Mouse (Mus musculus) midbrain, embryonic 10.5 days (tissue): ENCODE results near the gene Olfr535. TPM values are rescaled to one million over a fixed set of nuclear protein-coding genes. Genes with fewer than 3 reads are reported as not detected.
"Not testable (repeated sequence)": the region's sequence is repeated elsewhere in the genome, so short reads cannot be mapped to it uniquely, and the experiment has no call there.

Experiments used
- DNase-seq: peaks from one replicate; pipeline ENCODE4 v3.0.0-alpha.2; 2017; ENCODE audit warnings: low spot score
- H3K27ac ChIP-seq: fragments of 300-500 bp; sonication (generic); replicated peaks from 2 replicates; pipeline ENCODE4 v1.5.1; 2016; ENCODE audit warnings: mild to moderate bottlenecking
- H3K27me3 ChIP-seq: fragments of 300-500 bp; sonication (generic); 2 replicates; pipeline ENCODE4 v1.6.1; 2016; ENCODE audit warnings: low read depth, mild to moderate bottlenecking; ENCODE audit not compliant: poor library complexity, severe bottlenecking
- H3K36me3 ChIP-seq: fragments of 300-500 bp; sonication (generic); 2 replicates; pipeline ENCODE4 v1.6.1; 2016; ENCODE audit warnings: mild to moderate bottlenecking, moderate library complexity
- H3K4me1 ChIP-seq: fragments of 300-500 bp; sonication (generic); 2 replicates; pipeline ENCODE4 v1.6.1; 2016
- H3K4me3 ChIP-seq: fragments of 300-500 bp; sonication (generic); 2 replicates; pipeline ENCODE4 v1.5.1; 2016; ENCODE audit warnings: mild to moderate bottlenecking, moderate library complexity
- H3K9me3 ChIP-seq: fragments of 300-500 bp; sonication (generic); replicated peaks from 2 replicates; pipeline ENCODE4 v1.6.1; 2016; ENCODE audit warnings: mild to moderate bottlenecking
- WGBS: fragments of 180-500 bp; shearing (Covaris S2); methylation state at CpG from one replicate; pipeline ENCODE4 v1.1.7; 2016; 5-methylcytosine and 5-hydroxymethylcytosine counted together
- polyA plus RNA-seq: library from polyadenylated mRNA; unstranded; fragments of >200 nt; fragmentation: Nextera tagmentation; extraction: Ambion mirVana; gene quantifications from 2 replicates; pipeline ENCODE4 v1.2.1, GENCODE M21; 2016

Olfr535 gene
- not detected in 2 replicates for polyA plus RNA-seq

GRCm38 (mm10) chr7:140483916-140484315, at the start of gene Olfr535:
Gene Olfr535, plus strand, starts transcription at chr7:140484216.
- DNase-seq, result no peak
- no peaks in the 10 kb centered on the region for H3K27me3 ChIP-seq
- H3K27ac ChIP-seq, result no peak within 1 kb of the TSS
- no peaks in the 10 kb centered on the region for H3K4me1 ChIP-seq
- WGBS, result 96% methylated on average over 1 of the region's 1 CpGs
- no peak within 1 kb of the TSS for H3K4me3 ChIP-seq
- no peaks in the 10 kb centered on the region for H3K36me3 ChIP-seq
- H3K9me3 ChIP-seq, result no peaks in the 10 kb centered on the region

GRCm38 (mm10) chr7:140443141-140443540, 40.9 kb upstream of the Olfr535 start:
- Histone ChIP-seq H3K27me3 (no peaks in the 10 kb centered on the region), H3K4me3 (no peak overlapping the region), H3K4me1 (no peaks in the 10 kb centered on the region), H3K36me3 (no peaks in the 10 kb centered on the region), H3K9me3 (no peaks in the 10 kb centered on the region), H3K27ac (no peak overlapping the region)
- DNase-seq, result no peak
- WGBS, result 75% methylated on average over 1 of the region's 1 CpGs

GRCm38 (mm10) chr7:140463070-140463469, 20.9 kb upstream of the Olfr535 start, which contains the start of gene Olfr533:
Gene Olfr533, plus strand, starts transcription at chr7:140463370.
- H3K27me3 ChIP-seq, H3K9me3 ChIP-seq, H3K27ac ChIP-seq, H3K4me1 ChIP-seq, H3K36me3 ChIP-seq, H3K4me3 ChIP-seq, DNase-seq: not testable (repeated sequence)
- WGBS, result 86% methylated on average over 1 of the region's 1 CpGs

- Histone ChIP-seq H3K9me3 (peaks cover 13% of the 10 kb centered on the region; the same call in 1 of the 2 replicates), H3K36me3 (no peaks in the 10 kb centered on the region), H3K27ac (no peak overlapping the region), H3K27me3 (no peaks in the 10 kb centered on the region), H3K4me3 (no peak overlapping the region), H3K4me1 (no peaks in the 10 kb centered on the region)
- WGBS, result 77% methylated on average over 1 of the region's 1 CpGs
- DNase-seq, result no peak
These were observed 6.1 kb upstream of the Olfr535 start for GRCm38 (mm10) chr7:140477886-140478285.

- Histone ChIP-seq H3K4me3 (no peak overlapping the region), H3K36me3 (no peaks in the 10 kb centered on the region), H3K4me1 (no peaks in the 10 kb centered on the region), H3K27me3 (no peaks in the 10 kb centered on the region), H3K9me3 (peaks cover 13% of the 10 kb centered on the region; the same call in 1 of the 2 replicates), H3K27ac (no peak overlapping the region)
- WGBS, result 98% methylated on average over 1 of the region's 1 CpGs
- no peak for DNase-seq
These were observed 5.3 kb upstream of the Olfr535 start for GRCm38 (mm10) chr7:140478733-140479132.

GRCm38 (mm10) chr7:140488981-140489380, 5.0 kb downstream of the Olfr535 start:
- Histone ChIP-seq H3K9me3 (no peaks in the 10 kb centered on the region), H3K27me3 (no peaks in the 10 kb centered on the region), H3K4me1 (no peaks in the 10 kb centered on the region), H3K27ac (no peak overlapping the region), H3K4me3 (no peak overlapping the region), H3K36me3 (no peaks in the 10 kb centered on the region)
- 84% methylated on average over 1 of the region's 1 CpGs for WGBS
- no peak for DNase-seq

- no peak for DNase-seq
- H3K27ac ChIP-seq, result no peak overlapping the region
- no peaks in the 10 kb centered on the region for H3K4me1 ChIP-seq
- no peaks in the 10 kb centered on the region for H3K27me3 ChIP-seq
- H3K4me3 ChIP-seq, result no peak overlapping the region
- no peaks in the 10 kb centered on the region for H3K36me3 ChIP-seq
- WGBS, result 42% methylated on average over 2 of the region's 2 CpGs
- H3K9me3 ChIP-seq, result no peaks in the 10 kb centered on the region
These were observed 10.2 kb downstream of the Olfr535 start for GRCm38 (mm10) chr7:140494231-140494630.

GRCm38 (mm10) chr7:140494702-140495101, 10.7 kb downstream of the Olfr535 start:
- DNase-seq, result no peak
- Histone ChIP-seq H3K9me3 (no peaks in the 10 kb centered on the region), H3K27me3 (no peaks in the 10 kb centered on the region), H3K36me3 (no peaks in the 10 kb centered on the region), H3K4me1 (no peaks in the 10 kb centered on the region), H3K27ac (no peak overlapping the region), H3K4me3 (no peak overlapping the region)

GRCm38 (mm10) chr7:140507346-140508021, 23.5 kb downstream of the Olfr535 start, which contains the start of gene Olfr536:
Gene Olfr536, minus strand, starts transcription at chr7:140507396.
- not testable (repeated sequence) for H3K36me3 ChIP-seq, H3K4me1 ChIP-seq, H3K27me3 ChIP-seq, H3K27ac ChIP-seq, H3K4me3 ChIP-seq, H3K9me3 ChIP-seq, DNase-seq
- WGBS, result 97% methylated on average over 2 of the region's 2 CpGs

- WGBS, result 82% methylated on average over 2 of the region's 2 CpGs
- Histone ChIP-seq H3K4me3 (no peak overlapping the region), H3K4me1 (no peaks in the 10 kb centered on the region), H3K27ac (no peak overlapping the region), H3K27me3 (no peaks in the 10 kb centered on the region), H3K36me3 (no peaks in the 10 kb centered on the region), H3K9me3 (no peaks in the 10 kb centered on the region)
- DNase-seq, result no peak
These were observed 55.7 kb downstream of the Olfr535 start for GRCm38 (mm10) chr7:140539746-140540145.

Other genes starting within 250 kb of the Olfr535 start
- not detected in 2 replicates for gene 5830411N06Rik, start 236.9 kb upstream of the Olfr535 start, polyA plus RNA-seq
- not detected in 2 replicates for gene Olfr525, start 163.4 kb upstream of the Olfr535 start, polyA plus RNA-seq
- gene Olfr527, start 150.2 kb upstream of the Olfr535 start, polyA plus RNA-seq, result not detected in 2 replicates
- gene Olfr60, start 122.5 kb upstream of the Olfr535 start, polyA plus RNA-seq, result not detected in 2 replicates
- not detected in 2 replicates for gene Olfr530, start 107.9 kb upstream of the Olfr535 start, polyA plus RNA-seq
- not detected in 2 replicates for gene Olfr531, start 81.3 kb upstream of the Olfr535 start, polyA plus RNA-seq
- not detected in 2 replicates for gene Olfr532, start 62.6 kb upstream of the Olfr535 start, polyA plus RNA-seq
- not detected in 2 replicates for gene Olfr533, start 20.8 kb upstream of the Olfr535 start, polyA plus RNA-seq
- gene Olfr536, start 23.2 kb downstream of the Olfr535 start, polyA plus RNA-seq, result not detected in 2 replicates
- not detected in 2 replicates for gene Olfr538, start 83.7 kb downstream of the Olfr535 start, polyA plus RNA-seq
- gene Olfr46, start 117.1 kb downstream of the Olfr535 start, polyA plus RNA-seq, result 0.04 and 0.09 TPM in 2 replicates
- gene Olfr61, start 144.8 kb downstream of the Olfr535 start, polyA plus RNA-seq, result not detected in 2 replicates
- gene Olfr53, start 162.2 kb downstream of the Olfr535 start, polyA plus RNA-seq, result not detected in 2 replicates
- gene Olfr539, start 175.7 kb downstream of the Olfr535 start, polyA plus RNA-seq, result not detected in 2 replicates
- gene Olfr45, start 197.7 kb downstream of the Olfr535 start, polyA plus RNA-seq, result not detected in 2 replicates
- not detected in 2 replicates for gene Olfr541, start 213.1 kb downstream of the Olfr535 start, polyA plus RNA-seq